Mouse (Mus musculus) liver, embryonic 14.5 days (tissue): Measurements from ENCODE around the gene Adcyap1. TPM values are rescaled to one million over a fixed set of nuclear protein-coding genes. Genes with fewer than 3 reads are reported as not detected.

ENCODE experiments used
- ATAC-seq: fragments of 200-750 bp; cut with Nextera tagmentation; 2 replicates; pipeline ENCODE4 v1.8.0; 2017; ENCODE audit warnings: moderate number of reproducible peaks, mild to moderate bottlenecking, moderate library complexity; ENCODE audit not compliant: insufficient read depth
- DNase-seq, 3 experiments: peaks; one replicate each; pipeline ENCODE4 v3.0.0-alpha.2; 2012 to 2013; ENCODE audit warnings: low read depth in 3 of 3, low spot score in 3 of 3
- H3K27ac ChIP-seq: fragments of 300-500 bp; sonication (generic); 2 replicates; pipeline ENCODE4 v1.5.1; 2014; ENCODE audit warnings: moderate library complexity, mild to moderate bottlenecking, control low read depth, inconsistent platforms
- H3K27me3 ChIP-seq: fragments of 300-500 bp; sonication (generic); 2 replicates; pipeline ENCODE4 v1.6.1; 2014; ENCODE audit warnings: mild to moderate bottlenecking, low read length, moderate library complexity; ENCODE audit not compliant: control insufficient read depth, insufficient read depth
- H3K36me3 ChIP-seq: fragments of 300-500 bp; sonication (generic); replicated peaks from 2 replicates; pipeline ENCODE4 v1.6.1; 2014; ENCODE audit warnings: low read depth; ENCODE audit not compliant: control insufficient read depth, insufficient read depth
- H3K4me1 ChIP-seq, 2 experiments: fragments of 200-500 bp in 1 of 2; fragments of 300-500 bp in 1 of 2; sonication (generic) in 1 of 2; replicated peaks; 2 replicates each; pipeline ENCODE4 v1.6.1; 2012 to 2014; ENCODE audit warnings: antibody characterized with exemption in 1 of 2, inconsistent platforms in 1 of 2, low read length in 1 of 2; ENCODE audit not compliant: control insufficient read depth in 2 of 2, insufficient read depth in 2 of 2
- H3K4me2 ChIP-seq: fragments of 300-500 bp; sonication (generic); 2 replicates; pipeline ENCODE4 v1.6.1; 2014; ENCODE audit warnings: low read depth, mild to moderate bottlenecking, control low read depth, moderate library complexity
- H3K4me3 ChIP-seq, 2 experiments: fragments of 200-500 bp in 1 of 2; fragments of 300-500 bp in 1 of 2; sonication (generic) in 1 of 2; 2 replicates each; pipeline ENCODE4 v1.5.1; 2012 to 2014; ENCODE audit warnings: low read depth in 2 of 2, low read length in 2 of 2, mild to moderate bottlenecking in 2 of 2, control low read depth in 1 of 2, inconsistent platforms in 1 of 2, moderate library complexity in 1 of 2; ENCODE audit not compliant: insufficient read depth in 1 of 2
- H3K9ac ChIP-seq: fragments of 300-500 bp; sonication (generic); replicated peaks from 2 replicates; pipeline ENCODE4 v1.6.1; 2014; ENCODE audit warnings: mild to moderate bottlenecking, control low read depth, moderate library complexity
- H3K9me3 ChIP-seq: fragments of 300-500 bp; sonication (generic); 2 replicates; pipeline ENCODE4 v1.6.1; 2016; ENCODE audit warnings: low read length, mixed read lengths; ENCODE audit not compliant: control insufficient read depth
- CTCF ChIP-seq: IDR thresholded peaks from 2 replicates; pipeline ENCODE4 v1.5.1; 2016; ENCODE audit warnings: antibody characterized with exemption, low read depth, control low read depth
- EP300 ChIP-seq: IDR thresholded peaks from 2 replicates; pipeline ENCODE4 v1.6.1; 2016; ENCODE audit warnings: antibody characterized with exemption, low read depth
- WGBS: fragments of 180-500 bp; shearing (Covaris S2); extraction: QIAGEN DNeasy Blood & Tissue Kit; methylation state at CpG from one replicate; pipeline ENCODE4 v1.1.7; 2014; ENCODE audit not compliant: insufficient replicate concordance; 5-methylcytosine and 5-hydroxymethylcytosine counted together
- polyA plus RNA-seq, 2 experiments: library from polyadenylated mRNA; depleted of rRNA in 1 of 2; stranded (reverse) in 1 of 2; unstranded in 1 of 2; fragments of >200 nt; fragmentation: Nextera tagmentation in 1 of 2; extraction: Ambion mirVana in 1 of 2; gene quantifications; 2 replicates each; pipeline versions ENCODE4 v1.2.1 to v1.2.3; 2012 to 2014

Gene Adcyap1
- polyA plus RNA-seq, 2 experiments, result not detected

DNA sequence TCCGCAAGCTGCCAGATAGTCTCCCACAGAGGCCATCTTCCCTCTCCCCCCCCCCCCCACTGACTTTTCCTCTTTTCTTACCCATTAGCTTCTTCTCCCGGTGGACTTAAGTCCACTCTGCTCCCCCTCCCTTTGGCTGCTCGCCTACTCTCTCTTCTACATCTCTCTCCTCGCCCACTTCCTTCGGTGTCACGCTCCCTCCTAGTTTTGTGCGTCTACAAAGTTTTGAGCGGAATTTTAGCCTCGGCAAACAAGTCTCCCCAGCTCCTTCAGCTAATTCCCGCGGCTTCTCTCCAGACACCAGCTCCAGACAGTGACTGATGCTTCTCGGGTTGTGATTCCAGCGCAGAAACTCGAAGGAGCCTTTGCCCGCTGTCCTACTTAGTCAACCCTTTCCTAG lies 401 bp downstream of the Adcyap1 start:
- no peak overlapping the region for H3K9ac ChIP-seq
- H3K4me2 ChIP-seq, result no peak overlapping the region
- ATAC-seq (no peak), DNase-seq (no peak)
- H3K36me3 ChIP-seq, result no peaks in the 10 kb centered on the region
- H3K4me3 ChIP-seq, result no peak overlapping the region
- no peaks in the 10 kb centered on the region for H3K9me3 ChIP-seq
- peaks cover 47% of the 10 kb centered on the region for H3K27me3 ChIP-seq
- 5% methylated on average over 15 of the region's 15 CpGs for WGBS
- H3K4me1 ChIP-seq, result no peaks in the 10 kb centered on the region
- TF ChIP-seq EP300 (no peak), CTCF (no peak)
- H3K27ac ChIP-seq, result no peak overlapping the region

DNA sequence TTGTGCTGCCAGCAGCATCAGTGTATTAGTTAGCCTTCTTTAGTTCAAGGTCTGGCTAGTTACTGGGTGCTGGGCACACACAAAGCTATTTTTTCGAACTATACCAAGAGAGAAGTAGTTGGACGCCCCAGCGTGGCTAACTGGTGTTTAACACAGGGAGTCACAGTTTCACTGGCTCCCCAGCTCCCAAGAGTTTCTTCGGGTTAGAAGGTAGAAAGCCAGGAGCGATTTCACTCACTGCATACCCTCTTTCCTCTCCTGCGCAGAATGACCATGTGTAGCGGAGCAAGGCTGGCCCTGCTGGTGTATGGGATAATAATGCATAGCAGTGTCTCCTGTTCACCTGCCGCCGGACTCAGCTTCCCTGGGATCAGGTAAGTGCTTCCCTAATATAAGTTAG lies 930 bp downstream of the Adcyap1 start:
- DNase-seq (no peak), ATAC-seq (no peak)
- Histone ChIP-seq H3K27ac (no peak overlapping the region), H3K27me3 (peaks cover 47% of the 10 kb centered on the region), H3K36me3 (no peaks in the 10 kb centered on the region), H3K9me3 (no peaks in the 10 kb centered on the region), H3K9ac (no peak overlapping the region), H3K4me3 (no peak overlapping the region), H3K4me1 (no peaks in the 10 kb centered on the region), H3K4me2 (no peak overlapping the region)
- TF ChIP-seq CTCF, result no peak
- no peak for TF ChIP-seq EP300
- 2% methylated on average over 9 of the region's 9 CpGs for WGBS

- H3K9ac ChIP-seq, result no peak overlapping the region
- H3K4me1 ChIP-seq, result no peaks in the 10 kb centered on the region
- 2% methylated on average over 29 of the region's 29 CpGs for WGBS
- peaks cover 47% of the 10 kb centered on the region for H3K27me3 ChIP-seq
- TF ChIP-seq EP300, result no peak
- H3K4me2 ChIP-seq, result no peak overlapping the region
- no peak overlapping the region for H3K4me3 ChIP-seq
- DNase-seq, result no peak
- H3K9me3 ChIP-seq, result no peaks in the 10 kb centered on the region
- H3K36me3 ChIP-seq, result no peaks in the 10 kb centered on the region
- no peak for ATAC-seq
- no peak overlapping the region for H3K27ac ChIP-seq
Observed at GRCm38 (mm10) chr17:93200386-93201264, 1.8 kb downstream of the Adcyap1 start.

DNA sequence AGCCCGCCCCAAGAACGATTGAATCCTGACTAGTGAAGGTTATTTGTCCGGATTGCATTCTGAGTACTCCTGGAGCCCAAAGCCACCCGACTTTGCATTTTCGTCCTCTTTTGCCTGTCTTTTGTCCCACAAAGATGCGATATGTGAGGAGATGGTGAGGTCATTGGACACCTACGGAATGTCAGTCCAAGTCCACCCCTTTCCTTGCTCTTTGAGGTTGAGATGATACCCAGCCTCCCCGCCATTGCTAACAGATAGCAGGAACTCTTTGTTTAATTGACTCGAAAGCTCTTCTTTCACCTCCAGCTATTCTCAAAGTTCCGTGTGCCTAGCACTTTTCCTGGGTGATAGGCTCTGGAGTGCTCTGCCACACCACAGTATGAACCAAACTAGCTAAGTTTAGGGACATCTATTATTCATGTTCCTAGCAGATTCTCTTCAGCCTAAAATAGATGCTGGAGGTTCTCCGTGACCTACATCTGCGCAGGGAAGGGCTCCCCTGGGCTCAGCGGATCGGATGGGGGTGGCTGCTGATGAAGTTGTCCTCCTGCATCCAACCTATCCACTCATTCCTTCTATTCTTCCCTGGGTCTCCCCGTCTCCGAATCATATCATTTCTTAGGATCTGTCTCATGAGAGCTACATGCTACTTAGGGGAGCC lies 2.6 kb downstream of the Adcyap1 start:
- Histone ChIP-seq H3K27me3 (peaks cover 47% of the 10 kb centered on the region), H3K36me3 (no peaks in the 10 kb centered on the region), H3K4me3 (no peak overlapping the region), H3K9me3 (no peaks in the 10 kb centered on the region), H3K4me2 (no peak overlapping the region), H3K27ac (no peak overlapping the region), H3K4me1 (no peaks in the 10 kb centered on the region), H3K9ac (no peak overlapping the region)
- TF ChIP-seq EP300, result no peak
- no peak for TF ChIP-seq CTCF
- ATAC-seq (no peak), DNase-seq (no peak)
- 5% methylated on average over 16 of the region's 16 CpGs for WGBS
